Mouse (Mus musculus): Measurements from ENCODE around the gene Col27a1.
"Not testable (repeated sequence)": the region's sequence is repeated elsewhere in the genome, so short reads cannot be mapped to it uniquely, and the experiment has no call there.

The Col27a1 gene

DNA sequence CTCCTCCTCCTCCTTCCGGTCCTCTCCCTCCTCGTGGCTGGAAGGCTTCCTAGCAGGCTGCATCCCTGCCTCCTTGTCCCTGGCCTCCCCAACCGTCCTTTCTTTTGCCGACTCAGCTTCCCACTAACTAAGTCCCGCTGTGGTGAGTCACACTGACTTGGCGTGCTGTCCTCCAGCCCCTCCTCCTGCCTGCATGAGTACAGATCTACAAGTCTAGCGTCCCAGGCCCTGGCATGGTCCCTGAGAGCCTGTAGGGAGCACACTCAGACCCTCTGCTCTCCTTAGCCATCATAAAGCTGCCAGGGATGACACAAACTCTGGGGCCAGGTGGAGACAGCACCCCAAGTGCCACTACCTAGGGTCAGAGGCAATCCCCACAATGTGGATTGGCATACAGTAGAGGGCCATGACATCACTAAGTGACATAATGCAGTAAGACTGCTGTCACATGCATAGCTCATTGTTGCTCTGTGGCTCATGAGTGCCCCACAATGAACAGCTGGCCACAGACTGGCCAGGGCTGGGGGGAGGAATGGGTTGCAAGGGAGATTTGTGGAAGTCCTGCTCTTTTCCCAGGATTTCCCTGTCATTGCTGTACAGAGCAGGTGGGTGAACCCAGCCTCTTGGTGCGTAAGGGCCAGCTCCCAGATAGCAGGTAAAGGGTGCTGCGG is 102.4 kb downstream of the Col27a1 start:
- no peak for DNase-seq

DNA sequence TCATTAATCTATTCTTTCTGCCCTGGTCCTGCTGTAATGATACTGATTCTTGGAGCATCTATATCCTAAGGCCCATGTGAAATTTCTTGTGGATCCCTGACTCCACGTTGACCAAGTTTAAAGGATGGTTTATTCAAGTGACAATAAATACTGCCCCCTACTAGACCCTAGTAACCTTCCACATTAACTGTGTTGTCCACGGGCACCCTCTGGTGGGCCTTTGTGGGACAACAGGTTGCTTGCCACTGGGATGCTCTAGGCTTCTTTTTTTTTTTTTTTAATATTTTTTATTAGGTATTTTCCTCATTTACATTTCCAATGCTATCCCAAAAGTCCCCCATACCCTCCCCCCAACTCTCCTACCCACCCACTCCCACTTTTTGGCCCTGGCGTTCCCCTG is 105.8 kb downstream of the Col27a1 start:
- DNase-seq: not testable (repeated sequence)

DNA sequence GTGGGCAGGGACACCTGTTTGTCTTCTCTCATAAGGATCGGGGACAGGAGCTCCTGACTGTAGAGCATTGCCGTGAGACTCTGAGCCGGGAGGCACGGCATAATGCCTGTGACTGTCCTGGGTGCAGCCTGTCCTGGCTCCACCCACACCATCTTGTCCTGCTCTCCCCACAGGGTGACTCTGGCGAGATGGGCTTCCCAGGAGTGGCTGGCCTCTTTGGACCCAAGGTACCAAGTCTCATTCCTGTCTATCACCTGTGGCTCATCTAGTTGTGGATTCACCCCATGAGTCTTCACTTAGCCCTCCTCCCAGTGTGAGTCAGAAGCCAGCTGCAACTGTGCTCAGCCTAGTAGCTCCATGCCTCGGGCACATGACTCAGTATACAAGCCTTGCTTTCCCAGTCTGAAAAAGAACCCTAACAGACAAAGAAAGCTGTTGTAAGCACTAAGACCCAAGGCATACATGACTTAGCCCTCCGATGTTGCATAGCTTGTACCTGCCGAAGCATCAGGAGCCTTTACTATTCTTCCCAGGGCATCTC is 109.5 kb downstream of the Col27a1 start:
- DNase-seq: no peak

DNA sequence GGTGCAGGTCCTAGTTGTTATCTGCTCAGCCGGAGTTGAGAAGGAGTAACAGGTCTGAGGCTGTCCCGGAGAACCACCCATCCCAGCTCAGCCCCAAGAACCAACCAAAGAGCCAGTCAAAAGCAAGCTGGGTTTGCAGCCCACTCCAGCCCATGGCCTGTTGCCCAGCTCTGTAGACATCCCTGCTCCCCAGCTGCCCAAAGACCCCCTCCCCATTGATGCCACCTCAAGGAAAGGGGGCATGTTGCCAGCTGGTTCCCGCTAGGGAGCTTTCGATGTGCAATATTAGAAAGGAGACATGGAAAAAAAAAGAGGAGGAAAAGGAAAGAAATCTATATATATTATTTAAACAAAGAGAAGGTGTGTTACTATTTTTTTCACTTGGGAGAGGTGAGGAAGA is 119.6 kb downstream of the Col27a1 start:
- no peak for DNase-seq

DNA sequence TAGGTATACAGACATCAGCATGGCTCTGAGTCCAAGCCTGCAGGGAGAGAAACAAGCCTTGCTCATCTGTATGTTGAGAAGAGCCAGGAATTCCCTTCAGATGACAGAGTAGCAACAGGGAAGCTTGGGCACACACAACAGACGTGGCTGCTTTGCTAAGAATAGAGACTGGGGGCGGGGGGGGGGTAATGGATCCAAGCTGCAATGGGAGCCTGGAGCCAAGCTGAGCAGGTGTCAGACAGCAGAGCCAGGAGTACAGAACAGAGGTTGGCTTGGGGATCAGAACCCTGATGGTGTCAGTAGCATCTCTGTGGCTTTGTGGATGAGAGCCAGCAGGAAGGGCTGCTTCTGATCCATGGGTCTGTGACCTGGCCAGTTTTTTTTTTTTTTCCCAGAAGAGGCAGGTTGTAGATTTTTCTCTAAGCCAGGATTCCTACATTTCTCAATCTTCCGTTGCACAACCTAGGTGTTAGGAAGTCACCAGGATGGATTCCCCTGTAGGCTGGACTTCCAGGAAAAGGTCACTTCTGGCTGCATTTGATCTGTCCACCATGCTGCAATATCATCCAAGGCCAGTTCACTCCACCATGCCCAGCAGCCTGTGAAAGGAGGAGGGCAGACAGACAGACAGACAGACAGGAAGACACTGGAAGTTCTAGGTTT is 124.7 kb downstream of the Col27a1 start:
- no peak for DNase-seq

DNA sequence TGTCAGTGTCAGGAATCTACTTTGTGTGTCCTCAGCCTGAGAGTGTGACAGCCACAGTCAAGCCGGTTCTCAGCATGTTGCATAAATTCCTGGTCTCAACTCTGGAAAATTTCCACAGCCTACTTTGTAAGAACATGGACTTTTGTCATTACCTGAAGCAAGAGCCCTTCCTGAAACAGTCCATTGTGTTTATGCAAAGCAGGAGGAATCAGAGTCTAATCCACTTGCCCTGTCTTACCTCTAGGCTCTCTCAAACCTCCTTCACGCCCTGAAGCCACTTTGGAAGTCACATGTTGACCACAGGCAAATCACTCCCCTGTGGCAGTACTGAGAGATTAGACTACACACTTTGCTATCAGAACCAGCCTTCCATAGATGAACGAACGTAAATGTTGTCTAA is 128.7 kb downstream of the Col27a1 start:
- no peak for DNase-seq

DNA sequence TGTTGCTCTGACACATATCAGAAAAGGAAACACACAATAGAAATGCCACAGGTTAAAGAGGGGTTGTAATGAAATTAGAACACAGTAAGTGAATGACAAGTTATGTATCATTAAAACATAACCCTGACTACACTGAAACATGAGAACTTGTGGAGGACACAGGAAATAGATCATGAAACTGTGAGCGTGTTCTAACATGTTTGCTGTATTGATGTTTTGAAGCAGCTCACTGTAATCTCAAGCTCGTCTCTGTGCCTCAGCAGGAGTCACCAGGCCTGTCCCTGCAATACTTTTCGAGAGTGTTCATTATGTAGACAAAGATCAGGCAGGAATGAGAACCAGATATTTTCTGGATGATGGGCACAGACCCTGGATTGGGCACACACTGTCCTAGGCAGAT is 129.8 kb downstream of the Col27a1 start:
- no peak for DNase-seq

DNA sequence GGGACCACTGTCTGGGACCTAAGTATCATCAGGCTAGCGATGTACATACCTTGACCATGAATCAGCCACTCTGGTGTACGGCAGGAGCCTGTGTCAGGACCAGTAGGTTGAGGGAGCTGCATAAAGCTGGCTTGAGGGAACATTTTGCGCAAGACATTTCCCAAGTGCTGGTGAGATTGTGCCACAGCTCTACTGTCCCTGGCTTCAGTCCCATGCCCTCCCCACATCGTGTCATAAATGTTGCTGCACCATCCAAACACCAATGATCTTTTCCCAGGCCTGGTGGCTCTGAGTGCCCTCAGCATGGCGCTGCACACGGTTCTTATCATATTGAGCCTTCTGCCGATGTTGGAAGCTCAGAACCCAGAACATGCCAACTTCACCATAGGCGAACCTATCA is 130.5 kb downstream of the Col27a1 start, which contains the start of gene Orm1:
Gene Orm1 (plus strand): TSS at position 266 of the 400 bp plus-strand sequence.
- DNase-seq: no peak

DNA sequence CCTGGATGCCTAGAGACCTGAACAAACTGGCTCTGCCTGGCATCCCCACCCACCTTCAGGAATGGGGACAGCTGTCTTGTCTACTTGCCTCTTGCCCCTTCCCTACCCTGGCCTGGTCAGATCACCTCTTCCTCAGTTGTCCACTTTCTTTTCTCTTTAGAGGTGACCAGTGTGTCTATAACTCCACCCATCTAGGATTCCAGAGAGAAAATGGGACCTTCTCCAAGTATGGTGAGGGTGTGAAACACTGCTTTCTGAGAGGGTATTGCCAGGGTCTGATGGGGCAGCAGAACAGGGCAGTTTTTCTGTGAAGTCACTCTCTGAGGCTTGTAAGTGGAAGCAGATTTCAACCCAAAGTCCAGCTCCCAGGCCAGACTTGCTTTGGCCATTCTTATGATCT is 131.5 kb downstream of the Col27a1 start:
- DNase-seq: no peak

DNA sequence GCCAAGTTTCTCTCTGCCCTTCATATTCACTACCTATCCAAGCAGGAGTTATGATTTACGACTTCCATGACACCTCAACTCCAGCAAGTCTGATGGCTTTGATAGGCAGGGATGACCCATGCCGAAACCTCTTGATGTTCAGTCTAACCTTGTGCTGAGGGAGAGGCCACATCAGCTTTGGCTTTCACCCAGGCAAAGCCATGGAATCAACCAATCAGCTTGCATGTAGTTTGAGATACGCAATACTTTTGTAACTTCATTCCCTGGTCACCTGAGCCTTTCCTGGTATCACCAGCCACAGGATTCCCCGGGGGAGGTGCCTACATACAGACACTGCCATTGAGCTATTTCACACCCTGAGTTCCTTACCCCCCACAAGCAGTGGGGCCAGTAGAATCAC is 132.9 kb downstream of the Col27a1 start:
- no peak for DNase-seq

DNA sequence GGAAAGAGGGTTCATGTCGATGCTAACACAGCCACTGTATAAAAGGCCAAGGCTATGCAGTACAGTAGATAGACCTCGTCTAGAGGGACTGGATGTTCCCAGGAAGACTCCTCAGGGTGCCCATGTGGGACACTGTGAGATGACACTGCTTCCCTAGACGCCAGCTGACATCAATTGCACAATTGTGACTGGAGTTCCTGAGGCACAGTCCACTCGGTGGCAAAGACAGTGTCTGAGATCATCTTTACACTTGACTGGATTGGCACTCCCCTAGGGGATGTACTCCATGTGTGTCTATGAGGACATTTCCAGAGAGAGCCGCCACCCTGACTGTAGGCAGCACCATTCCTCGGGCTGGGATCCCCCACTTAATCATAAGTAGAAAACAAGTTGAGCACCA is 134.7 kb downstream of the Col27a1 start:
- no peak for DNase-seq

DNA sequence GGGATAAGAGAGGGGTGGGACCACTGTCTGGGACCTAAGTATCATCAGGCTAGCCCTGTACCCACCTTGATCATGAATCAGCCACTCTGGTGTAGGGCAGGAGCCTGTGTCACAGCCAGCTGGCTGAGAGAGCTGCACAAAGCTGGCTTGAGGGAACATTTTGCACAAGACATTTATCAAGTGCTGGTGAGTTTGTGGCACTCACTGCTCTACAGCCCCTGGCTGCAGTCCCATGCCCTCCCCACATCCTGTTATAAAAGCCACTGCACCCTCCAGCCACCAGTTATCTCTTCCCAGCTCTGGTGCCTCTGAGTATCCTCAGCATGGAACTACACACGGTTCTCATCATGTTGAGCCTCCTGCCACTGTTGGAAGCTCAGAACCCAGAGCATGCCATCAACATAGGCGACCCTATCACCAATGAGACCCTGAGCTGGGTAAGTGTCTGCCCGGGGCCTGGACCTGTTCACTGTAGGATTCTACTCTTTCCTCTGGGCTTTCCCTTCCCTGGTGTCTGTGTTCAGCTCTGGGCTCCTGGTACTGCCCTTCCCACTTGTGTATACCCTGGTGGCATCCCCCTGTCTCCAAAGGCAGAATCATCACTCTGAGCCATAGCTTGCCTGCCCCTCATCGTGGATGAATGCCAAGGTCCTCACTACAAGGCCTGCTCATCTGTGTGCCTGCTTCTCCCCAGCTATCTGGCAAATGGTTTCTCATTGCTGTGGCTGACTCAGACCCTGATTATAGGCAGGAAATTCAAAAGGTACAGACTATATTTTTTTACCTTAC is 142.3 kb downstream of the Col27a1 start, which contains the start of gene Orm3:
Gene Orm3 (plus strand): TSS at position 286 of the 789 bp plus-strand sequence.
- no peak for DNase-seq

DNA sequence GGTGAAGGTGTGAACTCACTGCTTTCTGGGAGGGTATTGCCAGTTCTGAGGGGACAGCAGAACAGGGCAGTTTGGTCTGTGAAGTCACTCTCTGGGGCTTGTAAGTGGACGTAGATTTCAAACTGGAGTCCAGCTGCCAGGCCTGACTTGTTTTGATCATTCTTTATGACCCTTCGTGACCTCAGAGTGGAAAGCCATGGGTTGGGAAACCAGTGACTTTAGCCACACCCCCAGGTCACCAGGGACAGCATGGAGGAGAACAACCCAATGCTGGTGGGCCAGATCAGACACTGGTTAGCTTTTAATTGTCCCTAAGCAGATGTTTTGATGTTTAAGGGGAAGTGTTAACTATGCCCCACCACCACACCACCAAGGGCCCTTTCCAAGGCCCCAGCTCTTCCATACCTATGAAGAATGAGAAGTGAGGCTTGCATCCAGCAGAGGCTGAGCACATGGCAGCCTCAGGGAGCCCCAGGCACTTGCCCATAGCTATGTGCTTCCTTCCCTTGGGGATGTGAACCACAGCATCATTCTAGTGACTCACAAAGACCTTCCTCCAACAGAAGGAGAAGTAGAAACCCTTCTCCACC is 143.3 kb downstream of the Col27a1 start:
- DNase-seq: no peak

DNA sequence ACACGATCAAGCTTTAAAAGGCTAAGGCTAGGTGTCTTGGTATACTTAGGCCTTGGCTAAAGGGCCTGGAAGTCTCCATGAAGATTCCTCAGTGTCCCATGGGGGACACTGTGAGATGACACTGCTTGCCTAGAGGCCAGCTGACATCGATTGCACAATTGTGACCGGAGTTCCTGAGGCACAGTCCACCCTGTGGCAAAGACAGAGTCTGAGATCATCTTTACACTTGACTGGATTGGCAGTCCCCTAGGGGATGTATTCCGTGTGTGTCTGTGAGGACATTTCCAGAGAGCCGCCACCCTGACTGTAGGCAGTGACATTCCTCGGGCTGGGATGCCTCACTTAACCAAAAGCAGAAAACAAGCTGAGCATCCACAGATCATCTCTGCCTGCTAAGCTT is 146.1 kb downstream of the Col27a1 start:
- no peak for DNase-seq

DNA sequence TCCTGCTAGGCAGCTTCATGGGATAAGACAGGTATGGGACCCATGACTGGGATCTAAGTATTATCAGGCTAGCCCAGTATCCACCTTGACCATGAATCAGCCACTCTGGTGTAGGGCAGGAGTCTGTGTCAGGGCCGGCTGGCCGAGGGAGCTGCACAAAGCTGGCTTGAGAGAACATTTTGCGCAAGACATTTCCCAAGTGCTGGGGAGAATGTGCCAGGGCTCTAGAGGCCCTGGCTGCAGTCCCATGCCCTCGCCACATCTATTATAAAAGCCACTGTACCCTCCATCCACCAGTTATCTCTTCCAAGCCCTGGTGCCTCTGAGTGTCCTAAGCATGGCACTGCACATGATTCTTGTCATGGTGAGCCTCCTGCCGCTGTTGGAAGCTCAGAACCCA is 148.3 kb downstream of the Col27a1 start, which contains the start of gene Orm2:
Gene Orm2 (plus strand): TSS at position 300 of the 400 bp plus-strand sequence.
- no peak for DNase-seq

DNA sequence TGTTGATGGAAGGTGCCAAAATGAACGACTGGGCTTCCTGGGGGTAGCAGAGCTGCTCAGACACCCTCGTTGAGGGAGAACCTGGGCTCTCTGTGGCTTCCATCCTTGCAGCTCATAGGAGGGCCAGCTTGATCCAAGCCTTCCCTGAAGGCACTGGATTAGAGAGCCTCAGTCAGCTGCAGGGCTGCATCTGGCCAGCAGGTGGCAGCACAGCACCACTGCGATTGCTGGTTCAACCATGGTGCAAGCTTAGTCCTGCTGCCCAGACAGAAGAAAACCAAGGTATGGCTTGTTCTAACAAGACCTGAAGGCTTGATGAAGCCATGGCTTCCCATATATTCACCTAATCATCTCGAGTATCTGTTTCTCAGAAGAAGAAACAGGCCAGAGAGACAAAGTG is 154.8 kb downstream of the Col27a1 start:
- DNase-seq: peak; percentile 57

DNA sequence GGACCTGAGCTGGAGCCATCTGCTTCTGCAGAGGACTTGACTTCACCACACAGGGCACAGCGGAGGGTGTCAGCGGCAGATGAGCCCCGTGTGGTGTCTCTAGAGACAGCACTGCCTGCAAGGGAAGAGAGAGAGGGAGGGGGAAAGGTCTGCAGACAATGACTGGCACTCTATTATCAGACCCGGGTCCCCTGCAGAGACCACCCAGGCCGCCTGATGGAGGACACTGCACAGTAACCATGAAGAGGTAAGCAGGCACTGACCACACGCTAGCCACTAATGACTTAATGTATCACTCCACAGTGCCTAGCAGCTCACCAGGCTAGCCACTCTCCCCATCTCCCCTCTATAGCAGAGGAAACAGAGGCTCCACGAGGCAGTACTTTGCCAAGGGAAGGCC is 157.1 kb downstream of the Col27a1 start:
- DNase-seq: no peak

DNA sequence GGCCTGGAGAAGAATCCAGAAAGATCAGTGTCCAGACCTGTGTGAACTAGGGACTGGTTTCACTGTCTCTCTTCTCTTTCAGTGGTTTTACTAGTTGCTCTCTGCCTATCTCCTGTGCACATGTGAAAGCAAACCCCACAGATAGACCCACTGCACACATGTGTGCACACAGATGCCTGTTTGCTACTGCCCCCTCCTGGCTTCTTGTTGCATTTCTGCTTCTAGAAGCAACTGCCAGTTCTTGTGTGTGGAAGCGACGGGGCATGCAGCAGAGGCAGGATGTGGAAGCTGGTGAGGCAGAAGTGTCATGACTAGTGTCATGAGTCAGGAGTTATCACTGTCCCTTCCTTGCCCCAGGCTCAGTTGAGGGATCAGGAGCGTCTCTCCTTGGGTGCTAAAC is 158.1 kb downstream of the Col27a1 start:
- DNase-seq: no peak

DNA sequence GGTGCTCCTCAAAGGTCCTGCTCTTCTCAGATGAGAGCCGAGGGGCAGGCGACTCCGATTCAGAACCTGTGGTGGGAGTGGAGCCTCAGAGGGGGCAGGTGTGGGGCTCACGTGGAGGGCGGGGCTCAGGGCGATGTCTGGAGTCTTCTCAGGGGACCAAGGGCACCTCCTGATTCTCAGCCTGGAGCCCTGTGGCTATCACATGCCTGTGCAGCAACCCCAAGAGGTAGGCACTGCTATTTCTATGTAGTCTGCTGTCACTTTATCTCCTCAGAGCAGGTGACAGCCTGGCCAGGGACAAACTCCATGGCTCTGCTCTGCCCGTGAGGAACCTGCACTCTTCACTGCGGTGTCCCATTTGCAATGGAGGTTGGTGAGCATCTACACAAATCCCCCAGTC is 159.6 kb downstream of the Col27a1 start:
- no peak for DNase-seq

DNA sequence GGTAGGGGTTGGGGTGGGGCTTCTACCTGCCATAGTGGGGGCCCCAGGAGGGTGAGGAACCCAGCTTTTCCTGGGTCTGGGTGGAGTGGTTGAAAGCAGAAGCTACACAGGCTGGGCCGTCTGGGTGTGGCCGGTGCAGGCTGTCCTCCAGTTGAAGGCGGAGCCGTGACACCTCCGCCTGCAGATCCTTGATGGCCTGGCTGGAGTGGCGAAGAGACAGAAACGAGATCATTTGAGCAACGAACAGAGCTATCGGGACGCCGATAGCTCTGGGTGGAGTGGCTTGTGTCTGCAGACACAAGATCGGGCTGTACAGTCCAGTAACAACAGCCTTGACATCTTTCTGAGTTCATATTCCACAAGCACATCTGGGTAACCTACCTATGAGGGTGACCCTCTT is 160.5 kb downstream of the Col27a1 start:
- DNase-seq: no peak

DNA sequence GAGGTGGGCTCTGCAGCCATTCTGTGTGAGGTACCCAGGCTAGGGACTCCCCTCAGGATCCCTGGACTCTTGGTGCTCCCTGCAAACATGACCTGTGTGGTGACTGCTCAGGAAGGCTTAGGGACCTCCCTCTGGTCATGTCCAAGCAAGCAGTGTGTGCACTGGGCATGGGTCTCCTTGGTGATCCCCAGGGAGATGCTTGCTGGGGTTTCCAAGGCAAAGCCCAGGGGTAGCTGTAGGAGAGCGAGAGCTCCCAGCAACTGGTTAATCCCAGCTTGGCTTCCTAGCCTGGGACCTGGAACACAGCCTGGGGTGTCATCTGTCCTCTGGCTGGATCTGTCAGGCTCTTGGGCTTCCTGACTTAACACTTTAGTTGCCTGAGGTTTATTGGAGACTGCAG is 161.6 kb downstream of the Col27a1 start:
- no peak for DNase-seq

DNA sequence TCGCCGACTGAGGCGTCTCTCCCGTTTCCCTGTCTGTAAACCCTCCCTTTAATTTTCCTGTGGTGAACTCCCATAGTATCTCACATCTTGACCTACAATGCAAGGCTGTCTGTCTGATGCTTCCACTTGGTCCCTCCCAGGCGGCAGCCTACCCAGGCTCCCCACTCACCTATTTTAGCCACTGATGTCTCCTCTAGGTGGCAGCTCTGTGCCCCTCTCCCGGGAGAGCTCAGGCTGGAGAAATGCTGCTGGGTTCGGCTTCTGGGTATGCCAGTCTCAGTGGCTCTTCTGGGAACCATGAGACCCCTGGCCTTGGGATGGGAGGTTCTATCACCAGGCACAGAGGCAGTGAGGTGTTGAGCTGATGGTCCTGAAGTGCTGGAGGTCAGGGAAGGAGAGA is 163.7 kb downstream of the Col27a1 start:
- no peak for DNase-seq

DNA sequence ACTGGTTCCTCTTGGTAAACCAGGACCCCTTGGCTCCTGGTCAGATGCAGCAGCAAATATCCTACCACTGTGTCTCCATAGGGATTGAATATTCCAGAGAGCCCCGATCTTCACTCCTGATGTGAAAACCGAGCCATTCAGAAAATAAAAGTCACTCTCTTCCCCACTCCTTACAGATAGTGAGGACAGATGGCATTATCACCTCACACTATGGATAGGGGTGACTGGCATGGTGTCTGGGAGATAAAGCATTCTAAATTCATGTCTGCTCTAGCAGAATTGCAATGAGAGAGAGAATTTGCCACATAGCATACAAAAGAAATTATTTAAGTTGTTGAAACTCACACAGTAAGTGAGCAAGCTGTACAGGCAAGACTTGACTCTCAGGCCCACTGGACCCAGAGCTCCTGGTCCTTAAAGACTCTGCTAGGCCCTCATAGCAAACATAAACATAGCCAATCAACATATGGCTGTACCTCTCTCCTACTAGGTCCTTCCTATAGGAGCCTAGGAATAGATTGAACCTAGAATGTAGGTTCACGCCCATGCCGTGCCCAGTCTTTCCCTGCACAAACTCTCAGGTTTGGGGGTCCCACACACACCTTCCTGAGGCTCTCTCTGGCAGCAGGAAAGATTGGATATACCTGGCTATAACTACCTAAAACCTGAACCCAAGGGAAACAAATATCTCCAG is 169.0 kb downstream of the Col27a1 start:
- DNase-seq: no peak

Data from cerebellum, adult 9-11 months (tissue).